Mouse (Mus musculus) embryonic facial prominence, embryonic 11.5 days (tissue): ENCODE data around the gene Ankfy1. TPM values are rescaled to one million over a fixed set of nuclear protein-coding genes. Genes with fewer than 3 reads are reported as not detected.

Experiments used
- ATAC-seq: fragments of 200-750 bp; cut with Nextera tagmentation; replicated peaks from 2 replicates; pipeline ENCODE4 v1.8.0; 2017; ENCODE audit warnings: low read depth; ENCODE audit not compliant: insufficient number of reproducible peaks, low FRiP score, low TSS enrichment
- DNase-seq: peaks from one replicate; pipeline ENCODE4 v3.0.0-alpha.2; 2015; ENCODE audit warnings: low spot score
- H3K27ac ChIP-seq: fragments of 300-500 bp; sonication (generic); replicated peaks from 2 replicates; pipeline ENCODE4 v1.5.1; 2014; ENCODE audit warnings: mild to moderate bottlenecking, low read depth, low read length, control low read depth
- H3K27me3 ChIP-seq: fragments of 300-500 bp; sonication (generic); 2 replicates; pipeline ENCODE4 v1.6.1; 2014; ENCODE audit warnings: mild to moderate bottlenecking, low read length, moderate library complexity, mixed read lengths; ENCODE audit not compliant: control insufficient read depth, insufficient read depth
- H3K36me3 ChIP-seq: fragments of 300-500 bp; sonication (generic); replicated peaks from 2 replicates; pipeline ENCODE4 v1.6.1; 2014; ENCODE audit warnings: low read depth, mild to moderate bottlenecking, low read length, moderate library complexity, mixed read lengths; ENCODE audit not compliant: control insufficient read depth, insufficient read depth
- H3K4me1 ChIP-seq: fragments of 300-500 bp; sonication (generic); 2 replicates; pipeline ENCODE4 v1.6.1; 2014; ENCODE audit warnings: low read length, mixed read lengths; ENCODE audit not compliant: control insufficient read depth, insufficient read depth
- H3K4me2 ChIP-seq: fragments of 300-500 bp; sonication (generic); 2 replicates; pipeline ENCODE4 v1.6.1; 2014; ENCODE audit warnings: low read depth, mild to moderate bottlenecking, control low read depth, low read length, moderate library complexity
- H3K4me3 ChIP-seq: fragments of 300-500 bp; sonication (generic); 2 replicates; pipeline ENCODE4 v1.5.1; 2014; ENCODE audit warnings: low read depth, low read length, control low read depth
- H3K9ac ChIP-seq: fragments of 300-500 bp; sonication (generic); replicated peaks from 2 replicates; pipeline ENCODE4 v1.6.1; 2014; ENCODE audit warnings: mild to moderate bottlenecking, control low read depth, low read length
- H3K9me3 ChIP-seq: fragments of 300-500 bp; sonication (generic); replicated peaks from 2 replicates; pipeline ENCODE4 v1.6.1; 2016; ENCODE audit warnings: mild to moderate bottlenecking, low read length, inconsistent platforms, mixed read lengths; ENCODE audit not compliant: control insufficient read depth
- WGBS: fragments of 180-500 bp; shearing (Covaris S2); extraction: QIAGEN DNeasy Blood & Tissue Kit; methylation state at CpG from one replicate; pipeline ENCODE4 v1.1.7; 2014; 5-methylcytosine and 5-hydroxymethylcytosine counted together
- polyA plus RNA-seq: library from polyadenylated mRNA; unstranded; fragments of >200 nt; fragmentation: Nextera tagmentation; extraction: Ambion mirVana; gene quantifications from 2 replicates; pipeline ENCODE4 v1.2.1, GENCODE M21; 2014

Ankfy1 gene
- polyA plus RNA-seq, 1 experiment from 2014 or later: 30.3 TPM

GRCm38 (mm10) chr11:72806556-72806955 is 116.8 kb downstream of the Ankfy1 start:
- DNase-seq: no peak
- ATAC-seq: no peak
- H3K27ac ChIP-seq: no peak overlapping the region
- H3K36me3 ChIP-seq: no peaks in the 10 kb centered on the region
- WGBS: 63% methylated on average over 2 of the region's 2 CpGs
- no peak overlapping the region for H3K4me3 ChIP-seq
- no peak overlapping the region for H3K9ac ChIP-seq
- H3K27me3 ChIP-seq: no peaks in the 10 kb centered on the region
- no peaks in the 10 kb centered on the region for H3K9me3 ChIP-seq
- H3K4me1 ChIP-seq: no peaks in the 10 kb centered on the region
- no peak overlapping the region for H3K4me2 ChIP-seq

- no peak overlapping the region for H3K4me3 ChIP-seq
These were observed 118.2 kb downstream of the Ankfy1 start for GRCm38 (mm10) chr11:72807992-72808391.

GRCm38 (mm10) chr11:72813687-72814086 is 123.9 kb downstream of the Ankfy1 start:
- WGBS: 89% methylated on average over 5 of the region's 5 CpGs
- H3K4me3 ChIP-seq: no peak overlapping the region

More at GRCm38 (mm10) chr11:72807992-72808391, 118.2 kb downstream of the Ankfy1 start:
- Histone ChIP-seq H3K36me3 (no peaks in the 10 kb centered on the region), H3K9ac (no peak overlapping the region), H3K4me1 (no peaks in the 10 kb centered on the region), H3K9me3 (no peaks in the 10 kb centered on the region), H3K27ac (no peak overlapping the region), H3K27me3 (no peaks in the 10 kb centered on the region), H3K4me2 (no peak overlapping the region)
- DNase-seq: no peak
- ATAC-seq: no peak
- WGBS: 81% methylated on average over 4 of the region's 4 CpGs

GRCm38 (mm10) chr11:72814188-72814587 is 124.4 kb downstream of the Ankfy1 start:
- no peaks in the 10 kb centered on the region for H3K4me1 ChIP-seq
- H3K9me3 ChIP-seq: no peaks in the 10 kb centered on the region
- H3K36me3 ChIP-seq: no peaks in the 10 kb centered on the region; the same call in 1 of the 2 replicates
- H3K4me3 ChIP-seq: no peak overlapping the region
- no peak overlapping the region for H3K4me2 ChIP-seq
- DNase-seq (no peak), ATAC-seq (no peak)
- 84% methylated on average over 2 of the region's 2 CpGs for WGBS
- no peak overlapping the region for H3K27ac ChIP-seq
- no peak overlapping the region for H3K9ac ChIP-seq
- H3K27me3 ChIP-seq: no peaks in the 10 kb centered on the region

More at GRCm38 (mm10) chr11:72813687-72814086, 123.9 kb downstream of the Ankfy1 start:
- H3K27ac ChIP-seq: no peak overlapping the region
- H3K4me1 ChIP-seq: no peaks in the 10 kb centered on the region
- no peaks in the 10 kb centered on the region for H3K27me3 ChIP-seq
- no peaks in the 10 kb centered on the region for H3K9me3 ChIP-seq
- ATAC-seq (no peak), DNase-seq (no peak)
- H3K4me2 ChIP-seq: no peak overlapping the region
- H3K9ac ChIP-seq: no peak overlapping the region
- H3K36me3 ChIP-seq: no peaks in the 10 kb centered on the region; the same call in 1 of the 2 replicates

GRCm38 (mm10) chr11:72816859-72817258 is 127.1 kb downstream of the Ankfy1 start:
- Histone ChIP-seq H3K4me3 (no peak overlapping the region), H3K9me3 (no peaks in the 10 kb centered on the region), H3K36me3 (no peaks in the 10 kb centered on the region; the same call in 1 of the 2 replicates), H3K27me3 (no peaks in the 10 kb centered on the region), H3K4me2 (no peak overlapping the region), H3K9ac (no peak overlapping the region), H3K27ac (no peak overlapping the region), H3K4me1 (no peaks in the 10 kb centered on the region)
- DNase-seq (no peak), ATAC-seq (no peak)
- WGBS: 84% methylated on average over 1 of the region's 1 CpGs

GRCm38 (mm10) chr11:72818067-72818466 is 128.3 kb downstream of the Ankfy1 start:
- ATAC-seq (no peak), DNase-seq (no peak)
- Histone ChIP-seq H3K27me3 (no peaks in the 10 kb centered on the region), H3K4me3 (no peak overlapping the region), H3K9ac (no peak overlapping the region), H3K9me3 (no peaks in the 10 kb centered on the region), H3K4me1 (no peaks in the 10 kb centered on the region), H3K4me2 (no peak overlapping the region), H3K27ac (no peak overlapping the region), H3K36me3 (no peaks in the 10 kb centered on the region; the same call in 1 of the 2 replicates)
- 87% methylated on average over 7 of the region's 7 CpGs for WGBS

GRCm38 (mm10) chr11:72821041-72821440 is 131.2 kb downstream of the Ankfy1 start:
- no peak overlapping the region for H3K4me2 ChIP-seq
- no peaks in the 10 kb centered on the region for H3K9me3 ChIP-seq
- no peaks in the 10 kb centered on the region for H3K4me1 ChIP-seq
- H3K27ac ChIP-seq: no peak overlapping the region
- DNase-seq (no peak), ATAC-seq (no peak)
- H3K9ac ChIP-seq: no peak overlapping the region
- WGBS: 95% methylated on average over 7 of the region's 7 CpGs
- no peaks in the 10 kb centered on the region; the same call in none of the 2 replicates for H3K36me3 ChIP-seq
- H3K4me3 ChIP-seq: no peak overlapping the region
- H3K27me3 ChIP-seq: no peaks in the 10 kb centered on the region
